Mouse (Mus musculus): ENCODE measurements around the gene Slc25a3. TPM values are rescaled to one million over a fixed set of nuclear protein-coding genes. Genes with fewer than 3 reads are reported as not detected.

Gene Slc25a3
- total RNA-seq, 2 experiments from 2014 or later = 501 to 539 TPM

- Histone ChIP-seq H3K27ac (no peak overlapping the region), H3K4me3 (no peak overlapping the region)
- DNase-seq (ENCODE audit: extremely low spot score in 1 of 2, low spot score in 2 of 2) = no peak
- TF ChIP-seq CTCF (IDR thresholded peaks at IDR 0.05) = no peak
- intact Hi-C loops (cut with DNase I) = loop anchor here (5.0 kb wide), 1 partner anchor 42 kb away; the partner anchor contains the start of gene Slc25a3
Observed at GRCm38 (mm10) chr10:91080540-91080939, 43.3 kb downstream of the Slc25a3 start.

- intact Hi-C loops (cut with DNase I) = no loop called here
- Histone ChIP-seq H3K4me3 (no peak overlapping the region), H3K27ac (no peak overlapping the region)
- DNase-seq (ENCODE audit: extremely low spot score in 1 of 2, low spot score in 2 of 2) = no peak
- TF ChIP-seq CTCF (IDR thresholded peaks at IDR 0.05) = no peak
Observed at GRCm38 (mm10) chr10:91076667-91077066, 47.2 kb downstream of the Slc25a3 start.

- no peak for DNase-seq (ENCODE audit: extremely low spot score in 1 of 2, low spot score in 2 of 2)
- no peak for TF ChIP-seq CTCF (IDR thresholded peaks at IDR 0.05)
- no peak overlapping the region for H3K4me3 ChIP-seq
- intact Hi-C loops (cut with DNase I) = loop anchor here (5.0 kb wide), 1 partner anchor 169 kb away; no protein-coding TSS in a partner anchor
- H3K27ac ChIP-seq = no peak overlapping the region
Observed at GRCm38 (mm10) chr10:91073345-91073744, 50.5 kb downstream of the Slc25a3 start.

GRCm38 (mm10) chr10:91071768-91072167 lies 52.1 kb downstream of the Slc25a3 start:
- TF ChIP-seq CTCF (IDR thresholded peaks at IDR 0.05) = peak; percentile 40
- no peak for DNase-seq (ENCODE audit: extremely low spot score in 1 of 2, low spot score in 2 of 2)
- Histone ChIP-seq H3K4me3 (no peak overlapping the region), H3K27ac (no peak overlapping the region)
- intact Hi-C loops (cut with DNase I) = loop anchor here (2.0 to 5.0 kb wide), 2 partner anchors 69 to 171 kb away; no protein-coding TSS in a partner anchor

Other genes with a start within 250 kb of the Slc25a3 start
- 10 to 100 TPM; 11.0 to 13.7 TPM for gene Apaf1, start 41.3 kb downstream of the Slc25a3 start, total RNA-seq (2021)
- 10 to 100 TPM; 11.3 to 13.8 TPM for gene Ikbip, start 41.1 kb downstream of the Slc25a3 start, total RNA-seq (2021)
- 10 to 100 TPM; 40.4 to 40.6 TPM for gene Tmpo, start 57.3 kb upstream of the Slc25a3 start, total RNA-seq (2021)